10 mouse cellular contexts compared by ENCODE assay signal in genomic region chr8:87640930-87641329, GRCm38 (mm10).
DNase-seq lines count a peak whose midpoint lies in the region; ATAC-seq and TF ChIP-seq lines count a peak whose summit lies in the region.
"Had no signal": no experiment of that assay in that cellular context is flagged by ENCODE, and none has a peak within 500 bp of the region (broad histone marks: within the 10 kb centered on the region; RNA-seq: fewer than 3 reads in every experiment).

No protein-coding gene starts in this region.

- no peaks in the 10 kb centered on the region for H3K9me3 ChIP-seq in liver, postnatal 0 days (ENCODE audit: low read length)
- H3K9me3 ChIP-seq in limb, embryonic 10.5 days (replicated peaks), result no peaks in the 10 kb centered on the region
- H3K9me3 ChIP-seq: limb, embryonic 12.5 days had no signal

- TF ChIP-seq EP300 in liver, postnatal 0 days (IDR thresholded peaks at IDR 0.05; ENCODE audit: low read depth), result no peak

- no peak overlapping the region for H3K4me2 ChIP-seq in liver, postnatal 0 days (ENCODE audit: low read depth, low read length)
- H3K4me2 ChIP-seq: limb, embryonic 12.5 days had no signal

- no peaks in the 10 kb centered on the region for H3K27me3 ChIP-seq in liver, postnatal 0 days (ENCODE audit: insufficient read depth, low read length)
- no peaks in the 10 kb centered on the region; the same call in 1 of the 2 replicates for H3K27me3 ChIP-seq in limb, embryonic 10.5 days (ENCODE audit: low read depth, poor library complexity, severe bottlenecking)
- H3K27me3 ChIP-seq: limb, embryonic 12.5 days had no signal

- no peaks in the 10 kb centered on the region for H3K4me1 ChIP-seq in liver, postnatal 0 days (ENCODE audit: insufficient read depth)
- H3K4me1 ChIP-seq in limb, embryonic 10.5 days, result peaks cover 12% of the 10 kb centered on the region; the same call in 1 of the 2 replicates

- no peak for ATAC-seq in liver, postnatal 0 days
- no peak for ATAC-seq in megakaryocyte progenitor cell, adult 5-6 weeks (replicated peaks; ENCODE audit: poor library complexity)

- peak; percentile 58 for TF ChIP-seq CTCF in liver, postnatal 0 days (IDR thresholded peaks at IDR 0.05; ENCODE audit: low read depth)

- DNase-seq in gastrocnemius, adult 18-20 months (ENCODE audit: low spot score), result peak; percentile 48
- DNase-seq in gastrocnemius, adult 8-10 months (ENCODE audit: low spot score in 2 of 2), result no peak
- no peak for DNase-seq in liver, postnatal 0 days
- no peak for DNase-seq in liver
- DNase-seq in brain, adult 2 months (ENCODE audit: low read depth, low spot score), result peak; percentile 68
- peak; percentile 56 for DNase-seq in limb, embryonic 10.5 days (ENCODE audit: low spot score)
- DNase-seq in frontal cortex, postnatal 14 days (ENCODE audit: low spot score in 2 of 2), result no peak

- no peak overlapping the region for H3K9ac ChIP-seq in liver, postnatal 0 days (replicated peaks)
- H3K9ac ChIP-seq: limb, embryonic 12.5 days had no signal

- no peaks in the 10 kb centered on the region for H3K36me3 ChIP-seq in liver, postnatal 0 days (replicated peaks; ENCODE audit: insufficient read depth, low read length)
- H3K36me3 ChIP-seq in limb, embryonic 10.5 days, result no peaks in the 10 kb centered on the region
- H3K36me3 ChIP-seq: limb, embryonic 12.5 days had no signal

- WGBS in liver, postnatal 0 days (ENCODE audit: insufficient replicate concordance), result 33% methylated on average over 3 of the region's 3 CpGs
- WGBS in limb, embryonic 10.5 days, result 47% methylated on average over 3 of the region's 3 CpGs

- H3K4me3 ChIP-seq in liver, postnatal 0 days (ENCODE audit: low read depth, low read length), result no peak overlapping the region
- no peak overlapping the region for H3K4me3 ChIP-seq in limb, embryonic 10.5 days
- H3K4me3 ChIP-seq: erythroblast, embryonic 14.5 days; limb, embryonic 12.5 days had no signal

- H3K27ac ChIP-seq in liver, postnatal 0 days (ENCODE audit: low read depth), result no peak overlapping the region
- no peak overlapping the region for H3K27ac ChIP-seq in limb, embryonic 10.5 days
- H3K27ac ChIP-seq: limb, embryonic 12.5 days had no signal

Comparison
In these comparisons a context has a peak if more than half of its experiments do, and no peak if none do; other contexts are left out.
1. DNase-seq: peak in gastrocnemius, adult 18-20 months (single experiment), brain, adult 2 months (single experiment) and limb, embryonic 10.5 days (single experiment); none in gastrocnemius, adult 8-10 months (0 of 2), liver, postnatal 0 days (single experiment), liver (single experiment) and frontal cortex, postnatal 14 days (0 of 2).